Mouse (Mus musculus): Measurements from ENCODE around the gene Tectb. TPM values are rescaled to one million over a fixed set of nuclear protein-coding genes. Genes with fewer than 3 reads are reported as not detected.

The Tectb gene
- not detected for polyA plus RNA-seq (2012; fragmentation: generic; extraction: Trizol)

DNA sequence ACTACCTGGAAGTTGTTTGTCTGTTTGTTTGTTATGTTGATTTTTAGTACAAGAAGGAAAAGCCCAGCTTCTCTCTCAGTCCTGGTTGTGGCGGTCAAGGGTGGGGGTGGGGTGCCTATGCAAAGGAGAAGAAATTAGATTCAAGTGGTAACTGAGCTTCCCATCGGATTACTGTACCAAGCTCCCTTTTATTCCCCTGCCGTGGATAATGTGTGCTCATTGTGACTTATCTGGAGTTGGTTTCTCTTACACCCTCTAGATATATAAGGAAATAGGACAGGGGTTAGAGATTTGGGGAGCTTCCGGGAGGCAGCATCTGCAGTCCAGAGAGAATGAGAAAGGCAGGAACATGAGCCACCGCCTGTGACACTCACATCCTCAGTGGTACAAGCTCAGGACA lies at the start of gene Tectb:
Tectb (plus strand) TSS at position 301 of the 400 bp plus-strand sequence.

DNA sequence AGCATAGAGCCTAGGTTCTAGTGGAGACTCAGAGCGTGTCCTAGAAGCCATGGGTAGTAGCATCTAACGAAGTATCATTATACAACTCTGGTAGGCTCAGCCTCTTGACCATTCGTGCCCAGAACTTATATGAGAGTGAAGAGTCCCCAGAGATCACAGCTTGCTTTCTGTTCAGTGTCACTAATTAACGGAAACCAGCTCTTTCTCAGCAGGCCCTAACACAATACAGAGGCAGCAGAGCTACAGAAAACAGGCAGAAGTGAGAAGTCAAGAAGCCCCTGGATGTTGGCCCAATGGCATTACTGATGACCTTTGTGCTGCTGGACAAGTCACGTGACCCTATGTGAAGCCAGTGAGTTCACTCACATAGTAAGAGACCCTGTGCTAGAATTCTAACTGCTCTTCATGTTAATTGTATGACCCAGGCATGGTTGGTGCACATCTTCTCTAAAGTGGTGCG lies 60.7 kb downstream of the Tectb start, which contains the start of gene Gucy2g:
Gucy2g (minus strand) TSS at position 51 of the 460 bp plus-strand sequence.

Other genes starting within 250 kb of the Tectb start
- gene Gpam, start 53.5 kb upstream of the Tectb start, polyA plus RNA-seq (2012; fragmentation: generic; extraction: Trizol) = 1 to 10 TPM in 1 of 2 experiments, under 1 TPM in 1; 0.98 to 9.7 TPM
- under 1 TPM in 1 of 2 experiments, not detected in 1; 0.01 TPM for gene Gucy2g, start 60.5 kb downstream of the Tectb start, polyA plus RNA-seq (2012; fragmentation: generic; extraction: Trizol)
- gene Acsl5, start 71.2 kb downstream of the Tectb start, polyA plus RNA-seq (2012; fragmentation: generic; extraction: Trizol) = 10 to 100 TPM; 21.5 to 47.3 TPM
- 10 to 100 TPM; 13.1 to 33.9 TPM for gene Zdhhc6, start 135.3 kb downstream of the Tectb start, polyA plus RNA-seq (2012; fragmentation: generic; extraction: Trizol)
- 10 to 100 TPM in 1 of 2 experiments, 1 to 10 TPM in 1; 8.2 to 12.3 TPM for gene Vti1a, start 135.6 kb downstream of the Tectb start, polyA plus RNA-seq (2012; fragmentation: generic; extraction: Trizol)

Data from C3H10T1/2 (cell line).